Mouse (Mus musculus) lung, adult 2 months (tissue): Measurements from ENCODE around the gene Gm28308.

Experiments used
- CTCF ChIP-seq: fragments of 200-500 bp; IDR thresholded peaks from 2 replicates; pipeline ENCODE4 v1.5.1; 2011; ENCODE audit warnings: mild to moderate bottlenecking, low read length, control low read depth; ENCODE audit not compliant: insufficient read depth
- POLR2A ChIP-seq: fragments of 200-500 bp; IDR thresholded peaks from 2 replicates; pipeline ENCODE4 v1.6.1; 2011; ENCODE audit warnings: low read depth, mild to moderate bottlenecking, control low read depth, low read length, borderline replicate concordance; ENCODE audit errors: extremely low read depth

GRCm38 (mm10) chr6:52232568-52232965, 19.4 kb upstream of the Gm28308 start:
- no peak for TF ChIP-seq CTCF
- no peak for TF ChIP-seq POLR2A
